ENCODE assay signal across 17 mouse cellular contexts in genomic region chr11:63466541-63466940, GRCm38 (mm10).
"Had no signal": no experiment of that assay in that cellular context is flagged by ENCODE, and none has a peak within 500 bp of the region (broad histone marks: within the 10 kb centered on the region; RNA-seq: fewer than 3 reads in every experiment).

No protein-coding gene starts in this region.

- DNase-seq: cerebellum, adult 2 months; cerebellum, adult 8-10 months; cerebellum, adult 9-10 months; cerebellum, adult 9-11 months; cerebellum, postnatal 10 days; cerebellum, postnatal 14 days; cerebellum, postnatal 25 days; cerebellum, postnatal 36 days; embryo, embryonic 11 days; forebrain, postnatal 0 days; gastrocnemius, adult 2 months; gastrocnemius, postnatal 10 days; gastrocnemius, postnatal 14 days; gastrocnemius, postnatal 25 days; gastrocnemius, postnatal 36 days; heart, adult 18-20 months; heart, adult 2 months had no signal
